Mouse (Mus musculus): ENCODE results near the gene 2210407C18Rik. TPM values are rescaled to one million over a fixed set of nuclear protein-coding genes. Genes with fewer than 3 reads are reported as not detected.

Gene 2210407C18Rik
- polyA plus RNA-seq (2012; ENCODE audit: insufficient read depth, insufficient read length, missing spikeins) = not detected in 2 replicates

GRCm38 (mm10) chr11:58615975-58616374 is at the start of gene 2210407C18Rik:
2210407C18Rik (minus strand) TSS chr11:58616075.
- H3K27ac ChIP-seq (ENCODE audit: insufficient read depth, low read depth, low read length) = no peak within 1 kb of the TSS
- TF ChIP-seq POLR2A (IDR thresholded peaks at IDR 0.05; ENCODE audit: borderline replicate concordance, low read depth, low read length) = no peak
- TF ChIP-seq CTCF (IDR thresholded peaks at IDR 0.05; ENCODE audit: low read depth, low read length) = no peak
- H3K4me3 ChIP-seq (ENCODE audit: insufficient read depth, low read length) = no peak within 1 kb of the TSS
- H3K4me1 ChIP-seq (ENCODE audit: control insufficient read depth, insufficient read depth, low read length) = no peaks in the 10 kb centered on the region

GRCm38 (mm10) chr11:58658596-58658995 is 42.7 kb upstream of the 2210407C18Rik start, which contains the start of gene Olfr322:
Olfr322 (plus strand) TSS chr11:58658782.
- Histone ChIP-seq H3K27ac (ENCODE audit: insufficient read depth, low read depth, low read length) (no peak within 1 kb of the TSS), H3K4me3 (ENCODE audit: insufficient read depth, low read length) (no peak within 1 kb of the TSS), H3K4me1 (ENCODE audit: control insufficient read depth, insufficient read depth, low read length) (no peaks in the 10 kb centered on the region)
- TF ChIP-seq CTCF (IDR thresholded peaks at IDR 0.05; ENCODE audit: low read depth, low read length) (no peak), POLR2A (IDR thresholded peaks at IDR 0.05; ENCODE audit: borderline replicate concordance, low read depth, low read length) (no peak)

GRCm38 (mm10) chr11:58655151-58655550 is 39.3 kb upstream of the 2210407C18Rik start:
- TF ChIP-seq POLR2A (IDR thresholded peaks at IDR 0.05; ENCODE audit: borderline replicate concordance, low read depth, low read length) (no peak), CTCF (IDR thresholded peaks at IDR 0.05; ENCODE audit: low read depth, low read length) (no peak)
- Histone ChIP-seq H3K4me3 (ENCODE audit: insufficient read depth, low read length) (no peak overlapping the region), H3K27ac (ENCODE audit: insufficient read depth, low read depth, low read length) (no peak overlapping the region), H3K4me1 (ENCODE audit: control insufficient read depth, insufficient read depth, low read length) (no peaks in the 10 kb centered on the region)

GRCm38 (mm10) chr11:58643350-58643749 is 27.5 kb upstream of the 2210407C18Rik start:
- no peak overlapping the region for H3K27ac ChIP-seq (ENCODE audit: insufficient read depth, low read depth, low read length)
- TF ChIP-seq POLR2A (IDR thresholded peaks at IDR 0.05; ENCODE audit: borderline replicate concordance, low read depth, low read length) (no peak), CTCF (IDR thresholded peaks at IDR 0.05; ENCODE audit: low read depth, low read length) (peak; percentile 79)
- H3K4me3 ChIP-seq (ENCODE audit: insufficient read depth, low read length) = no peak overlapping the region
- H3K4me1 ChIP-seq (ENCODE audit: control insufficient read depth, insufficient read depth, low read length) = no peaks in the 10 kb centered on the region

GRCm38 (mm10) chr11:58641638-58642358 is 25.9 kb upstream of the 2210407C18Rik start:
- TF ChIP-seq CTCF (IDR thresholded peaks at IDR 0.05; ENCODE audit: low read depth, low read length) = no peak
- TF ChIP-seq POLR2A (IDR thresholded peaks at IDR 0.05; ENCODE audit: borderline replicate concordance, low read depth, low read length) = no peak
- no peak overlapping the region for H3K27ac ChIP-seq (ENCODE audit: insufficient read depth, low read depth, low read length)
- no peak overlapping the region for H3K4me3 ChIP-seq (ENCODE audit: insufficient read depth, low read length)
- H3K4me1 ChIP-seq (ENCODE audit: control insufficient read depth, insufficient read depth, low read length) = no peaks in the 10 kb centered on the region

GRCm38 (mm10) chr11:58641057-58641456 is 25.2 kb upstream of the 2210407C18Rik start:
- Histone ChIP-seq H3K4me3 (ENCODE audit: insufficient read depth, low read length) (no peak overlapping the region), H3K4me1 (ENCODE audit: control insufficient read depth, insufficient read depth, low read length) (no peaks in the 10 kb centered on the region), H3K27ac (ENCODE audit: insufficient read depth, low read depth, low read length) (no peak overlapping the region)
- TF ChIP-seq POLR2A (IDR thresholded peaks at IDR 0.05; ENCODE audit: borderline replicate concordance, low read depth, low read length) = no peak
- TF ChIP-seq CTCF (IDR thresholded peaks at IDR 0.05; ENCODE audit: low read depth, low read length) = no peak

- no peak within 1 kb of the TSS for H3K4me3 ChIP-seq (ENCODE audit: insufficient read depth, low read length)
- no peak within 1 kb of the TSS for H3K27ac ChIP-seq (ENCODE audit: insufficient read depth, low read depth, low read length)
- TF ChIP-seq CTCF (IDR thresholded peaks at IDR 0.05; ENCODE audit: low read depth, low read length) (no peak), POLR2A (IDR thresholded peaks at IDR 0.05; ENCODE audit: borderline replicate concordance, low read depth, low read length) (no peak)
- no peaks in the 10 kb centered on the region for H3K4me1 ChIP-seq (ENCODE audit: control insufficient read depth, insufficient read depth, low read length)
Measured at GRCm38 (mm10) chr11:58640272-58640867, 24.5 kb upstream of the 2210407C18Rik start, which contains the start of gene Trim58. Trim58 (plus strand) TSS chr11:58640465.

- Histone ChIP-seq H3K4me3 (ENCODE audit: insufficient read depth, low read length) (no peak overlapping the region), H3K4me1 (ENCODE audit: control insufficient read depth, insufficient read depth, low read length) (no peaks in the 10 kb centered on the region), H3K27ac (ENCODE audit: insufficient read depth, low read depth, low read length) (no peak overlapping the region)
- TF ChIP-seq POLR2A (IDR thresholded peaks at IDR 0.05; ENCODE audit: borderline replicate concordance, low read depth, low read length) = no peak
- no peak for TF ChIP-seq CTCF (IDR thresholded peaks at IDR 0.05; ENCODE audit: low read depth, low read length)
Measured at GRCm38 (mm10) chr11:58638176-58638701, 22.4 kb upstream of the 2210407C18Rik start.

- Histone ChIP-seq H3K4me3 (ENCODE audit: insufficient read depth, low read length) (no peak overlapping the region), H3K4me1 (ENCODE audit: control insufficient read depth, insufficient read depth, low read length) (no peaks in the 10 kb centered on the region), H3K27ac (ENCODE audit: insufficient read depth, low read depth, low read length) (no peak overlapping the region)
- TF ChIP-seq POLR2A (IDR thresholded peaks at IDR 0.05; ENCODE audit: borderline replicate concordance, low read depth, low read length) (no peak), CTCF (IDR thresholded peaks at IDR 0.05; ENCODE audit: low read depth, low read length) (peak; percentile 65)
Measured at GRCm38 (mm10) chr11:58636376-58636977, 20.6 kb upstream of the 2210407C18Rik start.

Measured in bone marrow macrophage, adult 2 months (primary cell).